ENCODE assay signal across 22 mouse cellular contexts in the genomic region with DNA sequence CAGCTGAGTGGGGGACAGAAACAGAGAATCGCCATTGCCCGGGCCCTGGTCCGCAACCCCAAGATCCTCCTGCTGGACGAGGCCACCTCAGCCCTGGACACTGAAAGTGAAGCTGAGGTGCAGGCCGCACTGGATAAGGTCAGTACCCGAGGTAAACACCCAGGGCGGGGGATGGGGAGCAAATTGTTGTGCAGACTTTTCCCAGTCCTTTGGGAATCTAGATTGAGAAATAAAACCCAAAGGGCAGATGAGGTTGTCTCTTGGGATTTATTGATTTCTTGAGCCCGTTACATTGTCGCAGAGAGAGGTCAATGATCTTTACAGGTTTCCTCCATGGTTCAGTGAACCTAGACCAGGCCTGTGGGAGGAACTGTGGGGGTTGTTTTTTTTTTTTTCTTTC. TPM values are rescaled to one million over a fixed set of nuclear protein-coding genes. Genes with fewer than 3 reads are reported as not detected.
DNase-seq lines count a peak whose midpoint lies in the region; ATAC-seq and TF ChIP-seq lines count a peak whose summit lies in the region.
"Had no signal": no experiment of that assay in that cellular context is flagged by ENCODE, and none has a peak within 500 bp of the region (broad histone marks: within the 10 kb centered on the region; RNA-seq: fewer than 3 reads in every experiment).

No protein-coding gene starts in this region.

- H3K79me2 ChIP-seq in liver, adult 2 months (ENCODE audit: control insufficient read depth, insufficient read depth, low read length) = no peaks in the 10 kb centered on the region

- H3K4me1 ChIP-seq in liver, adult 2 months (ENCODE audit: control insufficient read depth, insufficient read depth, low read length) = peaks cover 4% of the 10 kb centered on the region; the same call in 1 of the 2 replicates
- no peaks in the 10 kb centered on the region for H3K4me1 ChIP-seq in liver, embryonic 11.5 days (replicated peaks; ENCODE audit: control insufficient read depth, insufficient read depth, low read length)
- no peaks in the 10 kb centered on the region for H3K4me1 ChIP-seq in liver, postnatal 0 days (ENCODE audit: insufficient read depth)
- no peaks in the 10 kb centered on the region for H3K4me1 ChIP-seq in hindbrain, embryonic 11.5 days (replicated peaks; ENCODE audit: control insufficient read depth, insufficient read depth, low read length)
- H3K4me1 ChIP-seq: embryonic facial prominence, embryonic 12.5 days; embryonic facial prominence, embryonic 15.5 days; hindbrain, embryonic 13.5 days had no signal

- no peaks in the 10 kb centered on the region; the same call in 1 of the 2 replicates for H3K9me3 ChIP-seq in liver, embryonic 11.5 days (ENCODE audit: control insufficient read depth, low read length)
- H3K9me3 ChIP-seq in liver, postnatal 0 days (ENCODE audit: low read length) = peaks cover 4% of the 10 kb centered on the region; the same call in 1 of the 2 replicates
- no peaks in the 10 kb centered on the region for H3K9me3 ChIP-seq in hindbrain, embryonic 11.5 days (ENCODE audit: control insufficient read depth, low read length)
- H3K9me3 ChIP-seq: embryonic facial prominence, embryonic 15.5 days had no signal

- peak overlapping the region; percentile 48; the same call in 1 of the 2 replicates for H3K27ac ChIP-seq in liver, adult 2 months (replicated peaks; ENCODE audit: insufficient read depth, low read depth, low read length)
- no peak overlapping the region for H3K27ac ChIP-seq in liver, embryonic 11.5 days (ENCODE audit: low read depth, low read length)
- H3K27ac ChIP-seq in liver, postnatal 0 days (ENCODE audit: low read depth) = peak overlapping the region; percentile 70; the same call in 1 of the 2 replicates
- no peak overlapping the region for H3K27ac ChIP-seq in hindbrain, embryonic 11.5 days (ENCODE audit: low read depth, low read length)
- H3K27ac ChIP-seq: embryonic facial prominence, embryonic 12.5 days; embryonic facial prominence, embryonic 15.5 days; gastrocnemius, adult 2 months; hindbrain, embryonic 13.5 days had no signal

- H3K4me2 ChIP-seq in liver, embryonic 11.5 days = no peak overlapping the region
- H3K4me2 ChIP-seq in liver, postnatal 0 days (ENCODE audit: low read depth, low read length) = no peak overlapping the region
- no peak overlapping the region for H3K4me2 ChIP-seq in hindbrain, embryonic 11.5 days (replicated peaks; ENCODE audit: low read depth, low read length)
- H3K4me2 ChIP-seq: embryonic facial prominence, embryonic 12.5 days; embryonic facial prominence, embryonic 15.5 days; heart, embryonic 11.5 days; hindbrain, embryonic 13.5 days had no signal

- peak; percentile 12 for DNase-seq in adrenal gland, adult 2 months
- no peak for DNase-seq in adrenal gland, postnatal 4 days (ENCODE audit: low spot score in 2 of 2)
- peak; percentile 99 for DNase-seq in liver, adult 2 months (ENCODE audit: extremely low read depth, low read depth, low spot score)
- DNase-seq in liver, embryonic 11.5 days (ENCODE audit: low spot score) = no peak
- peak; percentile 80 for DNase-seq in liver, postnatal 0 days
- no peak for DNase-seq in hindbrain, embryonic 11.5 days (ENCODE audit: low spot score)
- DNase-seq: adrenal gland, postnatal 25 days; cerebellum, adult 18-20 months; cerebellum, adult 9-10 months; cerebellum, postnatal 14 days; forebrain, postnatal 0 days; gastrocnemius, adult 2 months; gastrocnemius, postnatal 14 days; heart, adult 11 months had no signal

- no peak for TF ChIP-seq POLR2A in liver, adult 2 months (IDR thresholded peaks at IDR 0.05; ENCODE audit: extremely low read depth, insufficient read depth, low read length)

- 25% methylated on average over 9 of the region's 9 CpGs for WGBS in liver, adult 2 months
- WGBS in liver, embryonic 11.5 days = 82% methylated on average over 9 of the region's 9 CpGs
- 79% methylated on average over 9 of the region's 9 CpGs for WGBS in liver, postnatal 0 days (ENCODE audit: insufficient replicate concordance)
- 79% methylated on average over 9 of the region's 9 CpGs for WGBS in hindbrain, embryonic 11.5 days

- no peak overlapping the region for H3K9ac ChIP-seq in liver, adult 2 months (ENCODE audit: low read depth, low read length)
- H3K9ac ChIP-seq in liver, embryonic 11.5 days (ENCODE audit: low read depth, low read length) = no peak overlapping the region
- no peak overlapping the region for H3K9ac ChIP-seq in liver, postnatal 0 days (replicated peaks)
- no peak overlapping the region for H3K9ac ChIP-seq in hindbrain, embryonic 11.5 days (ENCODE audit: low read depth, low read length)
- H3K9ac ChIP-seq: embryonic facial prominence, embryonic 12.5 days; embryonic facial prominence, embryonic 15.5 days; forebrain, postnatal 0 days; hindbrain, embryonic 13.5 days had no signal

- no peaks in the 10 kb centered on the region for H3K27me3 ChIP-seq in liver, adult 2 months (ENCODE audit: control insufficient read depth, insufficient read depth, low read length)
- H3K27me3 ChIP-seq in liver, embryonic 11.5 days (replicated peaks; ENCODE audit: control insufficient read depth, insufficient read depth, low read length) = no peaks in the 10 kb centered on the region
- H3K27me3 ChIP-seq in liver, postnatal 0 days (ENCODE audit: insufficient read depth, low read length) = no peaks in the 10 kb centered on the region
- no peaks in the 10 kb centered on the region for H3K27me3 ChIP-seq in hindbrain, embryonic 11.5 days (ENCODE audit: control insufficient read depth, insufficient read depth, low read length)
- H3K27me3 ChIP-seq: embryonic facial prominence, embryonic 12.5 days; embryonic facial prominence, embryonic 15.5 days; hindbrain, embryonic 13.5 days had no signal

- TF ChIP-seq CTCF in liver, adult 2 months (IDR thresholded peaks at IDR 0.05; ENCODE audit: low read depth, low read length) = peak; percentile 33; the same call in 1 of the 2 replicates
- TF ChIP-seq CTCF in liver, postnatal 0 days (IDR thresholded peaks at IDR 0.05; ENCODE audit: low read depth) = no peak

- ATAC-seq in liver, embryonic 11.5 days (replicated peaks; ENCODE audit: low FRiP score) = no peak
- peak; percentile 99 for ATAC-seq in liver, postnatal 0 days
- ATAC-seq in hindbrain, embryonic 11.5 days (ENCODE audit: low FRiP score) = no peak
- ATAC-seq: activated CD4-positive, CD25-positive, alpha-beta regulatory T cell, adult 4 months; forebrain, embryonic 14.5 days; forebrain, postnatal 0 days; hindbrain, embryonic 16.5 days had no signal

- peak; percentile 69 for TF ChIP-seq EP300 in liver, postnatal 0 days (IDR thresholded peaks at IDR 0.05; ENCODE audit: low read depth)

- H3K36me3 ChIP-seq in liver, adult 2 months (ENCODE audit: control insufficient read depth, insufficient read depth, low read length) = peaks cover 54% of the 10 kb centered on the region
- H3K36me3 ChIP-seq in liver, embryonic 11.5 days (ENCODE audit: control insufficient read depth, insufficient read depth, low read length) = no peaks in the 10 kb centered on the region; the same call in 1 of the 2 replicates
- peaks cover 46% of the 10 kb centered on the region for H3K36me3 ChIP-seq in liver, postnatal 0 days (replicated peaks; ENCODE audit: insufficient read depth, low read length)
- no peaks in the 10 kb centered on the region for H3K36me3 ChIP-seq in hindbrain, embryonic 11.5 days (ENCODE audit: control insufficient read depth, insufficient read depth, low read length)
- H3K36me3 ChIP-seq: embryonic facial prominence, embryonic 12.5 days; embryonic facial prominence, embryonic 15.5 days; hindbrain, embryonic 13.5 days had no signal

- H3K4me3 ChIP-seq in liver, adult 2 months (ENCODE audit: insufficient read depth, low read depth, low read length) = no peak overlapping the region
- H3K4me3 ChIP-seq in liver, embryonic 11.5 days (ENCODE audit: low read depth, low read length) = no peak overlapping the region
- no peak overlapping the region for H3K4me3 ChIP-seq in liver, postnatal 0 days (ENCODE audit: low read depth, low read length)
- no peak overlapping the region for H3K4me3 ChIP-seq in hindbrain, embryonic 11.5 days (ENCODE audit: low read depth, low read length)
- H3K4me3 ChIP-seq: embryonic facial prominence, embryonic 12.5 days; embryonic facial prominence, embryonic 15.5 days; gastrocnemius, adult 2 months; hindbrain, embryonic 13.5 days had no signal

RNA-seq across cellular contexts. Expression of gene Abcb4, which starts 34.9 kb away (rescaled TPM):
- 1 to 10 TPM; 3.1 to 4.0 TPM for total RNA-seq in adrenal gland, adult 2 months (2021)
- polyA plus RNA-seq in adrenal gland, adult 2 months (2012; rRNA removed) = 0.08 and 0.12 TPM in 2 replicates
- total RNA-seq in adrenal gland, postnatal 4 days (2021) = 10 to 100 TPM in 1 of 2 experiments, 1 to 10 TPM in 1; 7.9 to 17.9 TPM
- total RNA-seq in liver, adult 2 months (2014; rRNA removed) = 164 and 202 TPM in 2 replicates
- 66.9 and 77.2 TPM in 2 replicates for polyA plus RNA-seq in liver, adult 2 months (2012; rRNA removed)
- polyA plus RNA-seq in liver, embryonic 11.5 days (2014; fragmentation: Nextera tagmentation; extraction: Ambion mirVana) = 32.6 and 35.8 TPM in 2 replicates
- 64.7 and 75.6 TPM in 2 replicates for polyA plus RNA-seq in liver, postnatal 0 days (2015; fragmentation: Nextera tagmentation; extraction: Ambion mirVana)
- polyA plus RNA-seq in hindbrain, embryonic 11.5 days (2014; fragmentation: Nextera tagmentation; extraction: Ambion mirVana) = 0.37 and 0.73 TPM in 2 replicates
- total RNA-seq: ES-E14 had no signal

Comparison
In these comparisons a context has a peak if more than half of its experiments do, and no peak if none do; other contexts are left out.
1. DNase-seq: peak in adrenal gland, adult 2 months (single experiment), liver, adult 2 months (single experiment) and liver, postnatal 0 days (single experiment); none in adrenal gland, postnatal 4 days (0 of 2), liver, embryonic 11.5 days (single experiment) and hindbrain, embryonic 11.5 days (single experiment).
2. H3K27ac ChIP-seq: peak in liver, adult 2 months (single experiment) and liver, postnatal 0 days (single experiment); none in liver, embryonic 11.5 days (single experiment) and hindbrain, embryonic 11.5 days (single experiment).
3. RNA of gene Abcb4, which starts 34.9 kb away (polyA plus RNA-seq): 66.9 to 77.2 TPM in liver, adult 2 months, 64.7 to 75.6 TPM in liver, postnatal 0 days and 32.6 to 35.8 TPM in liver, embryonic 11.5 days; 0.37 to 0.73 TPM in hindbrain, embryonic 11.5 days and 0.08 to 0.12 TPM in adrenal gland, adult 2 months; every median in the first group is over 10 times any median in the second.